Mouse (Mus musculus): ENCODE results near the gene Emilin2.

DNA sequence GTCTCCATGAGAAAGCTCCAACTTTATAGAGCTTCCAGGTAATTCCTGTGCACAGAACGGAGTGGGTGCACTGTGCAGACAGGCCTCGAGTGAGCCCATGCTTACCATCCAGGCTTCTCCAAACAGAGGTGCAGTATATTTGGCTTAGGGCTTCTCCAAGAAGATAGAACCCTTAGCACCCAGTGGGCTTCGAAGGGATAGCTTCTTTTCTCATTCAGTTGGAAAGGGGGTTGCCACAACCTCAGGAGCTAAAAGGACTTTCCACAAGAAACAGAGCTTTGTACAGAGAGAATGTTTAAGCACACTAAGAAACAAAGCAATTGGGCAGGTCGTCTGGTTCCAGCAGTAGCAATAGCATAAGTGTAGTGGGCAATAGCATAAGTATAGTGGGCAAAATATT lies 2.5 kb upstream of the Emilin2 start:
- TF ChIP-seq POLR2A (IDR thresholded peaks at IDR 0.05; ENCODE audit: insufficient read depth, low read depth, low read length) = no peak
- no peak for TF ChIP-seq CTCF (IDR thresholded peaks at IDR 0.05; ENCODE audit: insufficient read depth, low read depth, low read length)

All from olfactory bulb, adult 2 months (tissue).